Mouse (Mus musculus): ENCODE results near the gene Leng9. TPM values are rescaled to one million over a fixed set of nuclear protein-coding genes. Genes with fewer than 3 reads are reported as not detected.

The Leng9 gene
- polyA plus RNA-seq, 1 experiment: 11.5 TPM

GRCm38 (mm10) chr7:4111766-4112165, 38.4 kb downstream of the Leng9 start:
- H3K36me3 ChIP-seq (ENCODE audit: control insufficient read depth, insufficient read depth, low read length): no peaks in the 10 kb centered on the region
- no peak for TF ChIP-seq CTCF (IDR thresholded peaks at IDR 0.05; ENCODE audit: borderline replicate concordance, control insufficient read depth, extremely low read depth, insufficient read depth, low read length, poor library complexity)
- no peak for TF ChIP-seq POLR2A (IDR thresholded peaks at IDR 0.05; ENCODE audit: control insufficient read depth, extremely low read depth, insufficient read depth, low read length, poor library complexity)
- 79% methylated on average over 3 of the region's 3 CpGs for WGBS
- no peak overlapping the region for H3K4me3 ChIP-seq (ENCODE audit: control insufficient read depth, insufficient read depth, low read length)
- no peak overlapping the region for H3K27ac ChIP-seq (ENCODE audit: control insufficient read depth, insufficient read depth, low read length)
- no peak for DNase-seq
- no peaks in the 10 kb centered on the region for H3K4me1 ChIP-seq (replicated peaks; ENCODE audit: control insufficient read depth, insufficient read depth, low read length)
- H3K27me3 ChIP-seq (ENCODE audit: control insufficient read depth, insufficient read depth, low read length): no peaks in the 10 kb centered on the region

- TF ChIP-seq CTCF (IDR thresholded peaks at IDR 0.05; ENCODE audit: borderline replicate concordance, control insufficient read depth, extremely low read depth, insufficient read depth, low read length, poor library complexity) (no peak), POLR2A (IDR thresholded peaks at IDR 0.05; ENCODE audit: control insufficient read depth, extremely low read depth, insufficient read depth, low read length, poor library complexity) (no peak)
- 17% methylated on average over 4 of the region's 4 CpGs for WGBS
- peak; percentile 24 for DNase-seq
- no peak overlapping the region for H3K27ac ChIP-seq (ENCODE audit: control insufficient read depth, insufficient read depth, low read length)
- no peak overlapping the region for H3K4me3 ChIP-seq (ENCODE audit: control insufficient read depth, insufficient read depth, low read length)
- no peaks in the 10 kb centered on the region for H3K36me3 ChIP-seq (ENCODE audit: control insufficient read depth, insufficient read depth, low read length)
- no peaks in the 10 kb centered on the region for H3K4me1 ChIP-seq (replicated peaks; ENCODE audit: control insufficient read depth, insufficient read depth, low read length)
- no peaks in the 10 kb centered on the region for H3K27me3 ChIP-seq (ENCODE audit: control insufficient read depth, insufficient read depth, low read length)
These were observed 46.8 kb downstream of the Leng9 start for GRCm38 (mm10) chr7:4103411-4103810.

- H3K27me3 ChIP-seq (ENCODE audit: control insufficient read depth, insufficient read depth, low read length): no peaks in the 10 kb centered on the region
- H3K4me1 ChIP-seq (replicated peaks; ENCODE audit: control insufficient read depth, insufficient read depth, low read length): no peaks in the 10 kb centered on the region
- TF ChIP-seq POLR2A (IDR thresholded peaks at IDR 0.05; ENCODE audit: control insufficient read depth, extremely low read depth, insufficient read depth, low read length, poor library complexity) (no peak), CTCF (IDR thresholded peaks at IDR 0.05; ENCODE audit: borderline replicate concordance, control insufficient read depth, extremely low read depth, insufficient read depth, low read length, poor library complexity) (no peak)
- no peak overlapping the region for H3K4me3 ChIP-seq (ENCODE audit: control insufficient read depth, insufficient read depth, low read length)
- 96% methylated on average over 5 of the region's 5 CpGs for WGBS
- H3K36me3 ChIP-seq (ENCODE audit: control insufficient read depth, insufficient read depth, low read length): no peaks in the 10 kb centered on the region
- no peak for DNase-seq
- H3K27ac ChIP-seq (ENCODE audit: control insufficient read depth, insufficient read depth, low read length): no peak overlapping the region
These were observed 49.0 kb downstream of the Leng9 start for GRCm38 (mm10) chr7:4101144-4101543.

GRCm38 (mm10) chr7:4098832-4099231, 51.3 kb downstream of the Leng9 start:
- no peak for TF ChIP-seq CTCF (IDR thresholded peaks at IDR 0.05; ENCODE audit: borderline replicate concordance, control insufficient read depth, extremely low read depth, insufficient read depth, low read length, poor library complexity)
- no peak for TF ChIP-seq POLR2A (IDR thresholded peaks at IDR 0.05; ENCODE audit: control insufficient read depth, extremely low read depth, insufficient read depth, low read length, poor library complexity)
- H3K27ac ChIP-seq (ENCODE audit: control insufficient read depth, insufficient read depth, low read length): no peak overlapping the region
- no peaks in the 10 kb centered on the region for H3K4me1 ChIP-seq (replicated peaks; ENCODE audit: control insufficient read depth, insufficient read depth, low read length)
- H3K36me3 ChIP-seq (ENCODE audit: control insufficient read depth, insufficient read depth, low read length): no peaks in the 10 kb centered on the region
- H3K27me3 ChIP-seq (ENCODE audit: control insufficient read depth, insufficient read depth, low read length): no peaks in the 10 kb centered on the region
- DNase-seq: no peak
- H3K4me3 ChIP-seq (ENCODE audit: control insufficient read depth, insufficient read depth, low read length): no peak overlapping the region
- 65% methylated on average over 2 of the region's 2 CpGs for WGBS

- DNase-seq: no peak
- no peaks in the 10 kb centered on the region for H3K4me1 ChIP-seq (replicated peaks; ENCODE audit: control insufficient read depth, insufficient read depth, low read length)
- no peak overlapping the region for H3K4me3 ChIP-seq (ENCODE audit: control insufficient read depth, insufficient read depth, low read length)
- no peaks in the 10 kb centered on the region for H3K36me3 ChIP-seq (ENCODE audit: control insufficient read depth, insufficient read depth, low read length)
- TF ChIP-seq POLR2A (IDR thresholded peaks at IDR 0.05; ENCODE audit: control insufficient read depth, extremely low read depth, insufficient read depth, low read length, poor library complexity): no peak
- no peak for TF ChIP-seq CTCF (IDR thresholded peaks at IDR 0.05; ENCODE audit: borderline replicate concordance, control insufficient read depth, extremely low read depth, insufficient read depth, low read length, poor library complexity)
- 95% methylated on average over 2 of the region's 2 CpGs for WGBS
- no peak overlapping the region for H3K27ac ChIP-seq (ENCODE audit: control insufficient read depth, insufficient read depth, low read length)
- no peaks in the 10 kb centered on the region for H3K27me3 ChIP-seq (ENCODE audit: control insufficient read depth, insufficient read depth, low read length)
These were observed 51.9 kb downstream of the Leng9 start for GRCm38 (mm10) chr7:4098301-4098700.

Other genes starting within 250 kb of the Leng9 start
- 1.2 and 2.2 TPM in 2 replicates for gene Lilra6, start 234.9 kb downstream of the Leng9 start, polyA plus RNA-seq (2012; rRNA removed)
- 11.0 and 12.9 TPM in 2 replicates for gene Lair1, start 87.2 kb downstream of the Leng9 start, polyA plus RNA-seq (2012; rRNA removed)
- gene Ttyh1, start 31.0 kb downstream of the Leng9 start, polyA plus RNA-seq (2012; rRNA removed): 1.1 and 1.8 TPM in 2 replicates
- gene Leng8, start 13.3 kb downstream of the Leng9 start, polyA plus RNA-seq (2012; rRNA removed): 1,109 and 1,332 TPM in 2 replicates
- 6.5 and 9.7 TPM in 2 replicates for gene Cdc42ep5, start 14.5 kb upstream of the Leng9 start, polyA plus RNA-seq (2012; rRNA removed)
- gene Lilra5, start 87.4 kb upstream of the Leng9 start, polyA plus RNA-seq (2012; rRNA removed): 0.27 and 0.74 TPM in 2 replicates
- 0.22 and 0.57 TPM in 2 replicates for gene Ncr1, start 187.3 kb upstream of the Leng9 start, polyA plus RNA-seq (2012; rRNA removed)
- not detected in 2 replicates for gene Gp6, start 247.4 kb upstream of the Leng9 start, polyA plus RNA-seq (2012; rRNA removed)

Measured in thymus, adult 2 months (tissue).